Mouse (Mus musculus) induced T-regulatory cell, adult 2 months (primary cell): ENCODE data around the gene Ptpn1.

Source experiments
- DNase-seq: peaks from one replicate; pipeline ENCODE4 v3.0.0-alpha.2; 2012; ENCODE audit warnings: low read depth

Gene Ptpn1

DNA sequence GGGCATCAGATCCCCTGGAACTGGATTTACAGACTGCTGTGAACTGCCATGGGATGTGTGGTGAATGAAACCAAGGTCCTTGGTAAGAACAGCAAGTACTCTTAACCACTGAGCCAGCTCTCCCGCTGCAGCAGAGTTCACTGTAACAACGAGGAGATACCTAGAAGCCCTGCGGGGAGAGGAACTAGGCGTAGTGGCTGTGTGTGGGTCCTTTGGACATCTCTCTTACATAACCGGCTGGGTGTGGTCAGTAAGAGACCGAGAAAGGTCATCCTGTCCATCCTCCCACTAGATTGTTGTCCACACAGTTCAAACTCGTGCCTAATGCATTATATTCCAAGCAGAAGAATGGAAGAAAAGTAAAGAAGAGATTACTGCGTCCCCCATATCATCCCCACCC lies 10.0 kb upstream of the Ptpn1 start:
- no peak for DNase-seq

DNA sequence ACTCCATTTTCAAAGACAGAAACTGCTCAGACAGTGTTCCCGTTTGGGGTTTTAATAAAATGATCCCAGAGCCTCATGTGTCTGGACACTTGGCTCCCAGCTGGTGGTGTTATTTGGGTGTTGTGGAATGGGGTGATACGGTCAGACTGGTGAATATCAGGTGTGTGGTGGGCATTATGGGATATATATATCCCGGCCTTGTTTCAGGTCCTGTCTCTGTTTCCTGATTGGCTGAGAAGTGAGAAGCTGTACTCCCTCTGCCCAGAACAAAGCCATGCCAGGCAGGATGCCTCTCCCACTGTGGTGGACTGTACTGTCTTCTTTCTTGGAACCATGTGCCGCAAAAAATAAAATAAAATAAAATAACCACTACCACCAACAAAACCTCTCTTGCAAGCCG lies 7.8 kb upstream of the Ptpn1 start:
- no peak for DNase-seq

DNA sequence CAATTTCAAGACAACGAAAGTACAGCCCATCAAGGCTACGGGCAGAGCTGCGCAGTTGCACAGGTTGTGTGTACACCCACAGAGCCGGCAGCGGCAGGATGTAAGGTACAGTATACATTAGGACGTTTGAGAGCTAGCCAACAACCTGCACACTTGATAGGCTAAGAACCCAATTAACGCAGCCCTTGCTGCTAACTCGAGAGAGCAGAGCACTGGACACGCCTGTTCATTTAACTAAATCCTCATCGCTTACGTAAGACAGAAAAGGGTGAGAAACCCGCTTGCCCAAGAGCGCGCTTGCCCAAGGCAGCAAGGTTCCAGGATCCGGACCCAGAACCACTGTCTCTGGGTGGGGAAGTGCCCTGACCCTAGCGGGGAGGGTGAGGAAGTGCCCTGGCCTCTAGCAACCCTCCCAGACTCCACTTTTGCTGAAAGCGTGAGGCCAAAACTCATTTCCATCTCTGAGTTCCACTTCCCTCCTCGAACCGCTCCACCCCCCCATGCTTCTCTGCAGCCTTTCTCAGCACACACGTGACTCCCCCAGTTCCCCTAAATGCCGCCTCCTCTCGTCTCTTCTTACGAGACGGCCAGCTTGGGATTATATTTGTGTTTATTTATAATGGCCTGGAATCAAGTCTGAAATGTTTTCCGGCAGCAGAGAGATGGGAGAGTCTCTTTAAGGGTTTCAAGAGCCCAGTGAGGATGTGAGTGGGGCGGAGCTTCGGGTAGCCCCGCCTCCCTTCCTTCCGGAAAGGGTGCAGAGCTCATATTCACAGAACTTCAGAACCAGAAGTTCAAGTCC lies 6.9 kb upstream of the Ptpn1 start:
- peak; percentile 96 for DNase-seq

DNA sequence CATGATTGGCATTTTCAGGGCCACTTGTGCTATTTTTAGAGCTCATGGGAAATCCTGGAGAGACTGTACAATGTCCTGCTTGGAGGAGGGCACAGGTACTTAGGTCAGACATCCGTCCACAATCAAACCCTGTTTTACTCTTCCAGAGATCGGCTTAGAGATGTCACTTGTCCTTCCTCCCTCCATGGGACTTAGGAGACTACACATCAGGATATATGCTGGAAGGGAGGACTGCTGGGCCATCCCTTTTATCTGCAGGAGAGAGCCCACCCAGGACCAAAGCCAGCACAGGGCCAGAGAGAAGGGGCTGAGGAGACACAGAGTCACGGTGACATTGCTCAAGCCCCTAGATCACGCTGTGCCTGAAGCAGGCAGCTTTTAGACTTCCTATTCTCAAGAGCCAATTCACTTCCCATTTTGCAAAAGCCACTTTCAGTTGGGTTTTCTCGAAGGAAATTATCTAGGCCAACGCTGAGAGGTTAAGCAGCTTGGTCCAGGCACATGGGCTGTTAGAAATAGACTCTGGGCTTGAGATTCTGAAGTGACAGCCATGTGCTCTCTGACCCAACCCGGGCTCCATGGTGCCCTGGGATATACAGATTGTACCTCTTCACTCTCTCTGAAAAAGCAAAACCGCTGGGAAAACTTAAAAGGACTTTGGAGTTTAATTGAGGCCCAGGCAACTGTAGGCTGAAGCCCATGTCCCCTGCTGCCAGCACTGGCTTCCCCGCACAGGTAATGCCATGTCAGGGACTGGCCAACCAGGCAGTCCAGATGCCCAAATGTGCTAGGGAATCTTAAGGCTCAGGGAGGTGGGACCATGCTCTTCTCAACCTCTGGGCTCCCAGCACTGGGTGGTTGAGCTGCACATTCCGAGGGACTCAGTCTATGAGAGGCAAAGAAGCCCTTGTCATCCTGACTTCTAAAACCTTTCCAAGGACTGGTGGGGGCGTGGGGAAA lies 5.7 kb upstream of the Ptpn1 start:
- DNase-seq, result no peak

DNA sequence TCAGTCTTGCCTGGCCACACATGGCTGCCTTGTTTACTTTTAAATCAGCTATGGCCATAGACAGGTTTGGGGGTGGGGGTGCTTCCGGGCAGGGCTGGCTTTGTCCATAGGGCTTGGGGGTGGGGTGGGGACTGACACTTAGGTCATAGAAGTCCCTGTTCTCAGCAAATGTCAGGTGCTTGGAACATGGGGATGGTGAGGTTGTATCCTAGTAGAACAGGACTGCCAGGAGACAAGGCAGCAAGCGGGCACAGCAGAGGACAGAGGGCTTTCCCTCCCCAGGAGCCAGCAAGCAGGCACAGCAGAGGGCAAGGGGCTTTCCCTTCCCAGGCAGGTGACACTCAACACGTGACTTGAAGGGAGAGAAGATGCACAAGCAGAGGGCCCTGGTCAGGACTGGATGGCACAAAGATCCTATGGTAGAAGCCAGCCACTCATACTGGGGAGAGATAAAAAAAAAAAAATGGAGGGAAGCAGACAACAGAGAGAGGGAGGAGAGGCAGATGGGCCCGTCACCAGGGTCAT lies 3.8 kb upstream of the Ptpn1 start:
- peak; percentile 64 for DNase-seq

DNA sequence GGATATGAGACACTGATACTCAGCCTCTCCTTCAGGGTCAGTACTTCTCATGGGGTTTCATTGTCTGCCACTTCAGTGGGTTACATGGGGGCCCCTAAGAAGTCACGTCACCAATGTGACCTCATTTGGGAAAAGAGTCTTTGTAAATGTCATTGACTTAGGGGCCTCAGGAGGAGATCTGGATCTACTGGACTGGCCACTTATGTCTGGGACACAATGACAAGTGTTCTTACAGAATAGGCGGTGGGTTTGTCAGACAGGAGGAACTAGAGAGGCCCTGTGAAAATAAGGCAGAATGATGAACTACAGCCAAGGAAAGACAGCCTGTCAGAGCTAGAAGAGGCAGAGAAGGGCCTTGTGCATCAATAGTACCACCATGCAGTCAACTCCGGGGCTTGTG lies 2.9 kb upstream of the Ptpn1 start:
- DNase-seq, result no peak

DNA sequence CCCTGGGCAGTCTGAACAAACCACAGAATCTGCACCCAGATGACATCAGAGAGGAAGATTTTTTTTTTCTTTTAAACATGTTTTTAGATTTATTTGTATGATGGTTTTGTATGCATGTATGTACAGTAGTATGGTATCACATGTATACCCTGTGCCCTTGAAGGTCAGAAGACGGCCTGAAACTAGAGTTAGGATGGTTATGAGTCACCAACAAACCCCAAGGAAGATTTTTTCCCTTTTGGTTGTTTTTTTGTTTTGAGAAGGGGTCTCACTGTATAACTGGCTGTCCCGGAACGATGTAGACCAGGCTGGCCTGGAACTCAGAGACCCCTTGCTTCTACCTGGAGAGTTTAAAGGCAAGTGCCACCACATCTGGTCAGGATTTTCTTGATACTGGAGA lies 882 bp upstream of the Ptpn1 start:
- peak; percentile 68 for DNase-seq

DNA sequence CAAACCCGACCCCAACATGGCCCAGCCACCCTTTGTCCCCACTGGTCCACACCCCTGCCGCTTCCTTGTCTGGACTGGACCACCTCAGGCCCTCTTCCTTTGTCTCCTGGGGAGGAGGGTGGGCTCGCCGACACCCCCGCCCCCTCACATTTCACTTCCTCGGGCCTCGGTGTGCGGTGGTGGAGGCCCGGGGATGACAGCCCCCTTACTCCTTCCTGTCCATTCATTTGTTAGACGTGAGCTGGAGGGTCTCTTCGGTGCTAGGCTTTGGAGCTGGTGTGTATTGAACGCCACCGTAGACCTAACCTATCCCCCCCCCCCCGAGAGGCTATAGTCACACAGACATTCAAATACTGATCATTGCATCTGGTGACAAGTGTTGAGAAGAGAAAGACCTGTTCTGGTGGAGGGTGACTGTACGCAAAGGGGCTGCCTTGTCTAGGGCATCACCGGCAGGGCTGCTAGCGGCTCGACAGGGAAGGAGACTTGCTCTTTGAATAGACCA lies 922 bp downstream of the Ptpn1 start:
- peak; percentile 69 for DNase-seq

DNA sequence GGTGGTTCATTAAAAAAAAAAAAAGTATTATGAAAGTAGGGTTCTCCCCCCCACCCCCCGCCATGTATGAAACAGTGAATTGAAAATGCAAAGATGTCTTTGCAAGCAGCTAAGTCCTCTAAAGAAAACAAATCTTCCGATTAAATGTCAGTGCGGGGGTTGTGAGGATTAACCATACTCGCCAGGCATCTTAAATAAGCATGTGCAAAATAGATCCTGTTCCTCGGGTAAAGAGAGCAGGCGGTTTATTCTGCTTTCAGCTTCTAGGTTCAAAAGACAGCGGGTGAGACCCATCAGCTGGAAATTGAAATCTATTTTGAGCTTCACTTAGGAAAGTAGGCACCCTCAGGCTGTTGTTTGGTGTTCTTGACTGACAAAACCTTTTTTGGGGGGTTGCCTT lies 1.5 kb downstream of the Ptpn1 start:
- DNase-seq, result peak; percentile 62

DNA sequence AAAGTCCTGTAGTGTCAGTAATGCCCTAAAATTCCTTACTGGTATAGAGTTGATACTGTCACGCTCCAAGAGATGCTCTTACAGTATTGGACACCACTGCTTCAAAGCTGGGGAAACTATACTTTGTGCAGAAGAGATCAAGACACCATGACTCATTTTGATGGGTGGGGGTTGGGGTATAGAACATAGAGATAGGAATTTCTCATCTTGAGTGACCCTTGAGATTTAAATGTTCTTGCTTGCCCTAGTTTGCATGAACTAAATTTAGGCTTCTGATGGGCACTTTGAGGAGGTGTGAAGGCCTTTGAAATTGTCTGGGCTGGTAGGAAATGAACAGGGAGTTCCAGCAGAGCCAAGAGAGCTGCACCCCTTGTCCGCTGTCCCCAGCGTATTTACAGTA lies 4.1 kb downstream of the Ptpn1 start:
- no peak for DNase-seq

DNA sequence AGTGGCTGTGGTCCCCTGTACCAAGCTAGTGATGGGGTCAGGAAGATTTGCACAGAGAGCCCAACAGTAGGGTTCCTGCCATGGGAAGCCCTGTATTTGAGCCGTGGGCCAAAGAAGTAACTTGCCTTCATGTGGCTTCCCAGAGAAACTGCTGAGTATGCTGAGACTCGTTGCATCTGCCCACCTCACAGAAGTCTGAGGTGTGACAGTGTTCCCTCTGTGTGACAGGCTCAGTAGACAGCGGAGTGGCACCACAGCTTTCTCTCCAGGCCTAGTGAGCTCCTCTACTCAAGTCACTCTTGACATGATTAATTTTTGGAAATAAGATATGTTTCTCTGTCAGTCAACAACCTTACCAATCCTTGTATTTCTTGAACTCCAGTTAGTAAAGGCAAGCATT lies 6.9 kb downstream of the Ptpn1 start:
- peak; percentile 64 for DNase-seq

DNA sequence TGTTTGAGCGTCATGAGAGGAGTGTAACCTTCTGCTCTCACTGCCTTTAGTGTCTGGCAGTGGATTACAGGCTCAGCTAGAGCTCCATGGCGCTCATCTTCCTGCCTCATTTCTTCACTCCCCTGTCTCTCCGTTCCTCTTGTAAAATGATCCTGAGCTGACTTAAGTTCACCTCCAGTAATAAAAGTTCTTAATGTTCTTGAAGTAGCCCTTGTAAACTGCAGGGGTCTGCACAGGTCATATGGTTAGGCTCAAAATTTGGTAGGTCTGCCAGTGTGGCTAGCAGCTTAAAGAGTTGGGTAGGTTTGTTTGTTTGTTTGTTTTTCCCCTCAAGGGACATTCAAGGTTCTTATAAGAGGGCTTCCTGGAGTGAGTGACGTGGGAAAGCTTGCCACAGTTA lies 7.3 kb downstream of the Ptpn1 start:
- DNase-seq, result peak; percentile 48

DNA sequence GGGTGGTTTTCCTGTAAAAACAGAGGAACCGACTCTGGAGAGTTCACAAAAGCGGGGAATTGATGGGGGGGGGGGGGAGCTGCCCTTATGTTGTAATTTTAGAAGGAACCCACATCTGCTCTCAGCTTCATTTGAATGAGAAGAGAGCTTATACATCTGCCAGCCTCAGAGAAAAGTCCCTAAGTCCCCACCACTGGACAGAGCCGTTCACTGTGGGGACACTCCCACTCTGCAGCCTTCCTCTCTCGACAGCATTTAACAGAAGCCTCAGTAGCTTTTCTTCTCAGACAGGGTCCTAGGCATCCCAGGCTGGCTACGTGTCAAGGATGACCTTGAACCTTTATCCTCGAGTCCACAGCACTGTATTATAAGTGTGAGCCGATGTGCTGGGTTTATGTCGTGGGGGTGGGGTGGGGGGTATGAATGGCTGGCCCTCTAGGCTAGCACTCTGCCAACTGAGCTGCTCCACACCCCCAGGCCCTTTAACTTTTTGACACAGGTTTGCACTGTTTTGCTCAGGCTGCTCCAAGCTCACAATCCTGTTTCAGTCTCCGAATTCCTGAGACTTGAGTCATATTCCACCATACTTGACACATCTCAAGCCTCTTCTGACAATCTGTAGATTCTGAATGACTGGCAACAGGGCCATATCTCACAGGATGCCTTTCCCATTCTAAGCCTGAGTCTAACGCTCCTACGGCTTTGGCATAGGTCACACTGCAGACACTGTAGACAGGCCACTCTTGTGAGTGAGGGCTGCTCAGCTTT lies 8.0 kb downstream of the Ptpn1 start:
- peak; percentile 58 for DNase-seq

DNA sequence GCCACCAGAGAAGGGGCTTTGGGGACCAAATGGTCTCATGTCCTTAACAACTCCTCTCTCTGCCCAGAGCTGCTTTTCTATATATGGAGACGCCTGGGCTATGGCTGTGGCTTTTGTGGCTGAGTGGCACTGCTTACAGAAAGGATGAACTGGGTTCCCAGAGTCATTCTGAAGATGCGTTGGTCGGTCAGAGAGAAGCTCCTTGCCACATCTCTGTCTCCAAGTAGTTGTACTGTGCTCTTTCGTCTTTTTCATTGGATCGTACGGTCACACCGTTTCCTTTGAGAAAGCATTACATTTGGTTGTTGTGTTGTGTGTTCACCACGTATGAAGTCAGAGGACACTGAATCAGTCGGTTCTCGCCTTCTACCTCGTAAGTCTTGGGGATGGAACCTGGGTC lies 8.8 kb downstream of the Ptpn1 start:
- peak; percentile 74 for DNase-seq

DNA sequence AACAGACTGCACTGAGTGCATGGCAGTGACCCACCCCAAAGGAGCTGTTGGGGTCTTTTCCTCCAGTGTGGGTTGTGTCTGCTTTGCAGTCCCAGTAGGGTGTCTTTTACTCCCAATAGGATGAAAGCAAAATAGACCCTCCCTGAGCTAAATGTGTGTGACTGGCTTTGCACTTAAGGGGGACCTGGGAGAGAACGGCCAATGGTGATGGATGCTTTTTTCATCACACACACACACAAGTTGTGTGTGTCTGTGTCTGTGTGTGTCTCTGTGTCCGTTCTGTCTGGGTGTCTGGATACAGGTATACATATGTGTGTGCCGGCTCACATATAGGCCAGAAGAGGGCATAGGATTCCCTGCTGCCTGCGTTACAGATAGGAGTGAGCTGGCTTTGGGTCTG lies 9.5 kb downstream of the Ptpn1 start:
- no peak for DNase-seq

DNA sequence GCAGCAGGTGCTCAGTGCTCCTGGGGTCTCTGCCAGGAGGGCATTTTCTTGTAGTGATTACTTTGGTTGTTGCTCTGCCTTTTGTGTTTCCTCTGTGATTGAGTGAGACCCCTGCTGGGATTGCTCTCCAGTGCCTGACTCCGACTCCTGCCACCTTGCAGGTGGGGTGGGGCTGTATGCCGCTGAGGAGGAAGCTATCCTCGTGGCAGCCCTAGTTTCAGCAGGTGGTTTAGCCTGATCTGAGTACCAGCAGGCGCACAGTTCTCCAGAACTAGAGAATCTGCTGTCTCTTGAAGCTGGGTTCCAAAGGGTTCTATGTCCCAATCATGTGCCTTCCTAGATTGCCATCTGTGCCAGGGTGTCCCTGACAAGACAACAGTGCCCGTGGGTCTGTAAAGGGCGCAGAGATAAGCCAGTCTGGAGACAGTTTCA lies 9.9 kb downstream of the Ptpn1 start:
- no peak for DNase-seq

DNA sequence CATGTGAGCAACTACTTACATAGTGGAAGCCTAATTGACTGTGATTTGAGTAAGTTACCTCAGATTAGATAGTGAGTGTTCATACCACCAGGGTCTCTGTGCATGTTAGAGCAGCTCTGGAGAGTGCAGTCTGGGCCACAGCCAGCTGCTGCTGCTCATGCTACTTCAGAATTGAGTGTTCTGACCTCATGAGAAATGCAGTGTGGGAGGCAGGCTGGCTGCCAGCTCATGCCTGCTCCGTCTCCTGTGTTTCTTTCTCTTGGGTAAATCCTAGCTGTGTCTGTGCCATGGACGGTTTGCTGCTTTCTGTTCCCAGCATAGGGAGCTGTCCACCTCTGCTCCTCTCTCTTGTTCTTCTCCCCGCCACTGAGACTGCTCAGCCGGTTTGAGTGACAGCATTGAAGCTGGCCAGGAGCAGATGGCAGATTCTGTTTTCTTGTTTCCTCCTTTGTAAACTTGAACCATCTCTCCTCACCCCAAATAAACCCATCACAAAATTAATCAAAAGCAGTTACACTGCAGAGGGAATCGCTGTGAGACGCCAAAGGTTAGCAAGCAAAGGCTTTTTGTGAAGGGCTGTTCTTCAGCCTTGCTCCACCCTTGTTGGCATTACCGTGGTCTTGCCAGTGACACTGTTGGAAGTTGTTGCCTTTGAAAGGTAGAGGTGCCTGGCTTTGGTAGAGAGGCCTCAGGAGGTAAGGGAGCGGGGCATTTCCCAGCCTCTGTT lies 10.5 kb downstream of the Ptpn1 start:
- DNase-seq, result peak; percentile 78

DNA sequence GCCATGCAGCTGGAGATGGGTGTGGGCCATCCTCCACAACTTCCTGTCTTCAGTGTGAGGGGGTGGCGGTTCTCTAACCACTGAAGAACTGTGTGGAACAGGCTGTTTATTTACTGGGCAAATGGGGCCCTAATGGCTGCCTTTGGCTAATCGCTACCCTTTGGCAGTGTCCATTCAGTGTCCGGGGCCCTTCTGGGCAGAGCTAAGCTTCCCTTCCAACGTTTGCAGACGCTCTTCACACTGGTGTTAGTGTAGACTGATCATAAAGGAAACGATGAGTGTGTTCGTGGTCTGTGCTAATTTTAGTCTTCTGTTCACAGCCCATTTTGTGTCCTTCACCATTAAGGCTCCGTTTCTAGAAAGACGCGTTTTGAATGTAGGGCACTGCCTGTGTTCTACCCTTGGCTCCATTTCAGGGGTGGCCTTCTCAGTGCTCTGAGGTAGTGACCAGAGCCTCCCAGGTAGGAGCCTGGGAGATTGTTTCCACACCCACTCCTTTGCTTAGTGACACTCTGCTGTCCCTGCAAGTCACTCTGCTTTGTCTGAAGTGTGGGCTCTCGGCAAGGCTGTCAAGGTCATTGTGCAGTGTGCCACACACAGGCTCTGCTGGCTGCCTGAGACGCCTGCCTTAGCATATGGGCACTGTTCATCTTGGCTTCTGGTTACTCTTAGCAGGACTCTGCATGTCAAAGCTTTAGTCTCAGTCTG lies 11.2 kb downstream of the Ptpn1 start:
- DNase-seq, result peak; percentile 93

DNA sequence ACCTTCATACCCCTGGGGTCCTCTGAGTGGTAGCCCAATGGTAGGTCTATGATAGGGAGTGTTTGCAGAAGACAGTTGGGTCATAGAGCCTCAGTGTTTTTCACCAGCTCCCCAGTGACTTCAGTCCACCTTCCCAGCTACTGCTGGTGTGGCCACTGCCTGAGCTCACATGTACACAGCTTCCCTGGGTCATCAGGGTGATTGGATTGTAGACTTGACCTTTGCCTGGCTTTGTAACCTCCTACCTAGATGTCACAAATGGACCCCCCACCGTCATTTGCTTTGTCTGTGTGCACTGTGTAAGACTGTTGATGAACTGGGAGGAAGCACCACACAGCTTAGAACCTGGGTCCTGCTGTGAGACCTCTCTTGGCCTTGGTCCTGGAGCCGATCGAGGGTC lies 12.3 kb downstream of the Ptpn1 start:
- no peak for DNase-seq

DNA sequence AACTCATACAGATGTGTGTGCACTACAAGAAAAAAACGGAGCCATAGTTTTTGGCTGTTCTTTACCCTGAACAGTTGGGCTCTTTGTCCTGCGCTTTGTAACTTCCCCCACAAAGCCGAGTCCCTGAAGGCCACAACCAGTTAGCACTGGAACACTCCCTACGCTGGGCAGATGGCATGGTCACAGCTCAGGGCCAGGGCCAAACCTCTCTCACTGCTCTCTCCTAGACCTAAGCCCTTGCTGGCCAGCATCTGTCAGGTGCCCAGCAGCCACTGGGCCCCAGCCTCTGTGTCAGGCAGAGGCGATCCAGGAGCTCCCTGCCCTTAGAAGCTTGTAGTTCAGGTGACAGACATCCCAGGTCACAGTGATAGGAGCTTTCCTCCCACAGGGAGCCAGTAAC lies 13.6 kb downstream of the Ptpn1 start:
- no peak for DNase-seq

DNA sequence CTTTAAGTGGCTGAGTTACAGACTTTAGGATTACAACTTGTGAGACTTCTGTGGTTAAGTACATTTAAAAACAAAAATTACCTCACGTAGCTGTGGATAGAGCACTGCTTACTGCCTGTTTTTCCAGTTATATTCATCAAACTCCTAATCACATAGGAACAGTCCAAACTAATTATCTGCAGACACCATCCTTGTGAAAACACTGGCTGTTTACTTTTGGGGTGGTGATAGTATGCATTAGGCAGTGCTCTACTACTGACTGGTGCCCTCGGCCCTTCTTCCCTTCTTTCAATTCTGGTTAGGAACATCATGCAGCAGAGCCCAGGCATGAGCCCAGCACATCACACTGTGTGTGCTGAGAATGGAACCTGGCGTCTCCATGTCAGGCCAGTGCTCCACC lies 15.4 kb downstream of the Ptpn1 start:
- peak; percentile 22 for DNase-seq
